Mouse (Mus musculus) naive thymus-derived CD4-positive, alpha-beta T cell, adult 2 months (primary cell): ENCODE results near the gene Tnik.
A peak's percentile ranks its signal among the peaks of the same experiment; 100 is the strongest.

Experiments used
- DNase-seq: peaks from one replicate; pipeline ENCODE4 v3.0.0-alpha.2; 2011; ENCODE audit warnings: low read depth

Gene Tnik

GRCm38 (mm10) chr3:28485716-28486115, 222.7 kb downstream of the Tnik start:
- no peak for DNase-seq

GRCm38 (mm10) chr3:28487418-28487817, 224.4 kb downstream of the Tnik start:
- DNase-seq = no peak

GRCm38 (mm10) chr3:28491085-28492041, 228.3 kb downstream of the Tnik start:
- DNase-seq = no peak

GRCm38 (mm10) chr3:28496806-28497502, 233.9 kb downstream of the Tnik start:
- no peak for DNase-seq

- DNase-seq = no peak
These were observed 234.5 kb downstream of the Tnik start for GRCm38 (mm10) chr3:28497503-28497857.

- no peak for DNase-seq
These were observed 239.7 kb downstream of the Tnik start for GRCm38 (mm10) chr3:28502697-28503096.

- DNase-seq = no peak
These were observed 246.4 kb downstream of the Tnik start for GRCm38 (mm10) chr3:28509337-28509935.

- DNase-seq = no peak
These were observed 260.0 kb downstream of the Tnik start for GRCm38 (mm10) chr3:28523004-28523482.

GRCm38 (mm10) chr3:28523541-28524165, 260.6 kb downstream of the Tnik start:
- no peak for DNase-seq

- no peak for DNase-seq
These were observed 261.5 kb downstream of the Tnik start for GRCm38 (mm10) chr3:28524562-28524961.

- DNase-seq = no peak
These were observed 263.7 kb downstream of the Tnik start for GRCm38 (mm10) chr3:28526671-28527070.

GRCm38 (mm10) chr3:28527231-28527630, 264.2 kb downstream of the Tnik start:
- no peak for DNase-seq

GRCm38 (mm10) chr3:28529548-28529947, 266.5 kb downstream of the Tnik start:
- DNase-seq = no peak

- DNase-seq = no peak
These were observed 268.4 kb downstream of the Tnik start for GRCm38 (mm10) chr3:28531294-28531956.

GRCm38 (mm10) chr3:28532666-28533065, 269.7 kb downstream of the Tnik start:
- no peak for DNase-seq

GRCm38 (mm10) chr3:28540121-28540520, 277.1 kb downstream of the Tnik start:
- DNase-seq = no peak

GRCm38 (mm10) chr3:28542941-28543340, 279.9 kb downstream of the Tnik start:
- no peak for DNase-seq

- peak; percentile 46 for DNase-seq
These were observed 280.5 kb downstream of the Tnik start for GRCm38 (mm10) chr3:28543380-28543984.

GRCm38 (mm10) chr3:28544345-28544869, 281.4 kb downstream of the Tnik start:
- DNase-seq = no peak

- no peak for DNase-seq
These were observed 285.1 kb downstream of the Tnik start for GRCm38 (mm10) chr3:28547965-28548730.
